Mouse (Mus musculus) Patski (cell line): ENCODE measurements at regions not wholly inside any gene's neighbourhood (a gene's known extent, or its start where the extent isn't known, plus 50 kb on each side); places are given as distances from the start of the nearest gene placed in this dataset.

Source experiments
- ATAC-seq: fragments of 100-300 bp; one replicate; pipeline ENCODE4 v1.8.0; 2021
- CTCF ChIA-PET: fragments of 350-600 bp; sonication (Branson Sonifier 250); formaldehyde crosslinking; loops from one replicate; lab custom pipeline; 2022; ENCODE audit warnings: inconsistent platforms; lab: Charles Lee
- POLR2A ChIA-PET: fragments of 350-600 bp; sonication (Branson Sonifier 250); formaldehyde crosslinking; loops from one replicate; lab custom pipeline; 2022; ENCODE audit warnings: antibody characterized with exemption, inconsistent platforms; lab: Charles Lee
- DNase-seq: peaks from one replicate; pipeline ENCODE4 v3.0.0-alpha.2; 2011; ENCODE audit warnings: low read depth, low spot score
- H3K27me3 ChIP-seq: fragments of 371-371 bp; one replicate; pipeline ENCODE4 v1.5.1; 2021
- CTCF ChIP-seq: fragments of 100-300 bp; IDR thresholded peaks from one replicate; pipeline ENCODE4 v1.5.1; 2021
- in situ Hi-C: fragments of 300-500 bp; cut with MboI; formaldehyde crosslinking; loops from 3 replicates; pipeline ENCODE4 v1.11.1; 2018; ENCODE audit warnings: low pct_unique_long_range_greater_than_20kb, mixed read lengths

GRCm38 (mm10) chr13:48316747-48317146 is 55.7 kb downstream of the Id4 start:
- ChIA-PET POLR2A (no interaction called here), CTCF (no interaction called here)
- TF ChIP-seq CTCF, result no peak
- in situ Hi-C loops, result no loop called here
- ATAC-seq (no peak), DNase-seq (no peak)
- H3K27me3 ChIP-seq, result no peaks in the 10 kb centered on the region

- ATAC-seq (no peak), DNase-seq (no peak)
- in situ Hi-C loops, result no loop called here
- no peak for TF ChIP-seq CTCF
- CTCF ChIA-PET, result no interaction called here
- POLR2A ChIA-PET, result no interaction called here
- no peaks in the 10 kb centered on the region for H3K27me3 ChIP-seq
Measured at GRCm38 (mm10) chr13:48317457-48317856, 56.4 kb downstream of the Id4 start.

- ChIA-PET CTCF (no interaction called here), POLR2A (no interaction called here)
- no peaks in the 10 kb centered on the region for H3K27me3 ChIP-seq
- TF ChIP-seq CTCF, result no peak
- in situ Hi-C loops, result no loop called here
- DNase-seq, result no peak
- ATAC-seq, result no peak
Measured at GRCm38 (mm10) chr13:48319001-48319400, 58.0 kb downstream of the Id4 start.

- no peaks in the 10 kb centered on the region for H3K27me3 ChIP-seq
- no peak for ATAC-seq
- ChIA-PET POLR2A (interaction anchor here (0.7 kb wide), 2 partner anchors 17 to 25 kb away, joined by 3 to 4 read pairs; no protein-coding TSS in a partner anchor), CTCF (interaction anchor here (0.7 kb wide), 1 partner anchor 78 kb away, joined by 4 read pairs; no protein-coding TSS in a partner anchor)
- no peak for DNase-seq
- in situ Hi-C loops, result no loop called here
- no peak for TF ChIP-seq CTCF
Measured at GRCm38 (mm10) chr13:48324290-48324718, 63.3 kb downstream of the Id4 start.

- DNase-seq, result no peak
- CTCF ChIA-PET, result no interaction called here
- H3K27me3 ChIP-seq, result no peaks in the 10 kb centered on the region
- in situ Hi-C loops, result no loop called here
- TF ChIP-seq CTCF, result no peak
- ATAC-seq, result no peak
- POLR2A ChIA-PET, result no interaction called here
Measured at GRCm38 (mm10) chr13:48330619-48331018, 69.6 kb downstream of the Id4 start.

GRCm38 (mm10) chr13:48336135-48336534 is 75.1 kb downstream of the Id4 start:
- no peak for TF ChIP-seq CTCF
- no peaks in the 10 kb centered on the region for H3K27me3 ChIP-seq
- DNase-seq, result no peak
- in situ Hi-C loops, result no loop called here
- ATAC-seq, result no peak
- ChIA-PET CTCF (no interaction called here), POLR2A (no interaction called here)

- in situ Hi-C loops, result no loop called here
- no peak for TF ChIP-seq CTCF
- H3K27me3 ChIP-seq, result no peaks in the 10 kb centered on the region
- ChIA-PET CTCF (no interaction called here), POLR2A (no interaction called here)
- DNase-seq, result no peak
- no peak for ATAC-seq
Measured at GRCm38 (mm10) chr13:48336602-48337001, 75.6 kb downstream of the Id4 start.

- ATAC-seq (no peak), DNase-seq (no peak)
- TF ChIP-seq CTCF, result no peak
- H3K27me3 ChIP-seq, result no peaks in the 10 kb centered on the region
- CTCF ChIA-PET, result interaction anchor here (0.7 to 2.4 kb wide), 2 partner anchors 10 to 24 kb away, joined by 3 to 6 read pairs; no protein-coding TSS in a partner anchor
- in situ Hi-C loops, result no loop called here
- POLR2A ChIA-PET, result no interaction called here
Measured at GRCm38 (mm10) chr13:48338561-48338960, 77.5 kb downstream of the Id4 start.

- POLR2A ChIA-PET, result no interaction called here
Measured at GRCm38 (mm10) chr13:48350124-48350523, 89.1 kb downstream of the Id4 start.

GRCm38 (mm10) chr13:48350955-48351354 is 89.9 kb downstream of the Id4 start:
- CTCF ChIA-PET, result no interaction called here
- TF ChIP-seq CTCF, result no peak
- in situ Hi-C loops, result no loop called here
- H3K27me3 ChIP-seq, result peaks cover 3% of the 10 kb centered on the region
- no peak for DNase-seq
- no peak for ATAC-seq
- POLR2A ChIA-PET, result no interaction called here

More at GRCm38 (mm10) chr13:48350124-48350523, 89.1 kb downstream of the Id4 start:
- in situ Hi-C loops, result no loop called here
- ATAC-seq (no peak), DNase-seq (no peak)
- TF ChIP-seq CTCF, result no peak
- H3K27me3 ChIP-seq, result peaks cover 3% of the 10 kb centered on the region
- CTCF ChIA-PET, result no interaction called here

- ATAC-seq, result no peak
- CTCF ChIA-PET, result no interaction called here
Measured at GRCm38 (mm10) chr13:48357118-48357517, 96.1 kb downstream of the Id4 start.

GRCm38 (mm10) chr13:48357640-48358039 is 96.6 kb downstream of the Id4 start:
- in situ Hi-C loops, result no loop called here
- DNase-seq (no peak), ATAC-seq (no peak)
- ChIA-PET CTCF (no interaction called here), POLR2A (no interaction called here)
- H3K27me3 ChIP-seq, result no peaks in the 10 kb centered on the region
- no peak for TF ChIP-seq CTCF

More at GRCm38 (mm10) chr13:48357118-48357517, 96.1 kb downstream of the Id4 start:
- POLR2A ChIA-PET, result no interaction called here
- TF ChIP-seq CTCF, result no peak
- no peak for DNase-seq
- H3K27me3 ChIP-seq, result no peaks in the 10 kb centered on the region
- in situ Hi-C loops, result no loop called here
